Mouse (Mus musculus) lung, adult 2 months (tissue): ENCODE data around the gene Hoxd9.

Experiments
- CTCF ChIP-seq: fragments of 200-500 bp; IDR thresholded peaks from 2 replicates; pipeline ENCODE4 v1.5.1; 2011; ENCODE audit warnings: mild to moderate bottlenecking, low read length, control low read depth; ENCODE audit not compliant: insufficient read depth
- POLR2A ChIP-seq: fragments of 200-500 bp; IDR thresholded peaks from 2 replicates; pipeline ENCODE4 v1.6.1; 2011; ENCODE audit warnings: low read depth, mild to moderate bottlenecking, control low read depth, low read length, borderline replicate concordance; ENCODE audit errors: extremely low read depth

- TF ChIP-seq POLR2A (no peak), CTCF (no peak)
Observed at GRCm38 (mm10) chr2:74679596-74679971, 17.9 kb upstream of the Hoxd9 start.
